Mouse (Mus musculus) midbrain, embryonic 12.5 days (tissue): ENCODE measurements around the gene Medag. TPM values are rescaled to one million over a fixed set of nuclear protein-coding genes. Genes with fewer than 3 reads are reported as not detected.

ENCODE experiments used
- ATAC-seq: fragments of 200-750 bp; cut with Nextera tagmentation; 2 replicates; pipeline ENCODE4 v1.8.0; 2017; ENCODE audit warnings: low read depth, moderate TSS enrichment, moderate library complexity; ENCODE audit not compliant: low FRiP score
- H3K27ac ChIP-seq: fragments of 300-500 bp; sonication (generic); replicated peaks from 2 replicates; pipeline ENCODE4 v1.5.1; 2016; ENCODE audit warnings: mild to moderate bottlenecking
- H3K27me3 ChIP-seq: fragments of 300-500 bp; sonication (generic); 2 replicates; pipeline ENCODE4 v1.6.1; 2016; ENCODE audit warnings: mild to moderate bottlenecking
- H3K36me3 ChIP-seq: fragments of 300-500 bp; sonication (generic); 2 replicates; pipeline ENCODE4 v1.6.1; 2016
- H3K4me1 ChIP-seq: fragments of 300-500 bp; sonication (generic); 2 replicates; pipeline ENCODE4 v1.6.1; 2016
- H3K4me2 ChIP-seq: fragments of 300-500 bp; sonication (generic); replicated peaks from 2 replicates; pipeline ENCODE4 v1.6.1; 2016; ENCODE audit warnings: mild to moderate bottlenecking, moderate library complexity
- H3K4me3 ChIP-seq: fragments of 300-500 bp; sonication (generic); 2 replicates; pipeline ENCODE4 v1.5.1; 2016; ENCODE audit warnings: mild to moderate bottlenecking
- H3K9ac ChIP-seq: fragments of 300-500 bp; sonication (generic); replicated peaks from 2 replicates; pipeline ENCODE4 v1.6.1; 2016; ENCODE audit warnings: mild to moderate bottlenecking, moderate library complexity
- H3K9me3 ChIP-seq: fragments of 300-500 bp; sonication (generic); 2 replicates; pipeline ENCODE4 v1.6.1; 2016; ENCODE audit warnings: mild to moderate bottlenecking
- WGBS: fragments of 180-500 bp; shearing (Covaris S2); methylation state at CpG from one replicate; pipeline ENCODE4 v1.1.7; 2016; 5-methylcytosine and 5-hydroxymethylcytosine counted together
- polyA plus RNA-seq: library from polyadenylated mRNA; unstranded; fragments of >200 nt; fragmentation: Nextera tagmentation; extraction: Ambion mirVana; gene quantifications from 2 replicates; pipeline ENCODE4 v1.2.1, GENCODE M21; 2016

Medag gene
- polyA plus RNA-seq, 1 experiment from 2014 or later = 1.1 TPM

DNA sequence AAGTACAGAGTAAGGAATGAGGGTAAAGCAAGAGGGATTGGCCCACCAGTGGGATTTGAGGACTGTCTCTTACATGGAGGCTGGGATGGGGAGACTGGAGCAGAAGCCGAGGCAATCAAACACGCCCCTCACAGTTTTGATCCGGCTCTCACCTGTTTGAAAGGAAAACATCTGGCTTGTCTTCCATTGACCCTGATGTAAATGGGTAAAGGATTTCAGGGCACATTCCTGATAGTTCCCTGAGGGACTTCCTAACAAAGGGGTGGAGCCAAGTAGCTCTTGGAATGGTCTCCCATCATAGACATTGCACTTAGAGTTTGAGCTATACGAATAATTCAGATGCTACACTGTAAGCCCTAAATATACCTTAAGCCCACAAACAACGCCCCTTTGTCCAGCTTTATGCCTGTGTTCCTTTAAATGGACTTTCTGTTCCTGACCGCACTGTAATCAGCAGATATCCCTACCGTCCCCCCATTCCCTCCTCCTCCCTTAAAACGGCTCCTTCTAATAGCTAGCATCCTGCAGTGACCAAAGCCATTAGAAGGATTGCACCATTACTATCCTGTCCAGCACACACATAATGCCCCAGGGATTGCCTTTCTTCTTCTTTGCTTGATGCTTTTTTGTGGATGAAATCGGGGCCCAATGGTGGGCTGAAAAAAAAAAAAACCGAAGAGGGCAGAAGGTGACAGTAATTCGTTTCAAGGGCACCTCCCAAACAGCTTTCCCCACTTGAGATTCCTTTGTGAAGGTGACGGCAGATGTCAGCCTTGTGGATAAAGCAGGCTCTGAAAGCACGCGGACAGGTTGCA, 36.3 kb upstream of the Medag start:
- H3K27me3 ChIP-seq = peaks cover 10% of the 10 kb centered on the region; the same call in 1 of the 2 replicates
- WGBS = 43% methylated on average over 14 of the region's 14 CpGs
- H3K4me3 ChIP-seq = no peak overlapping the region
- no peak overlapping the region for H3K9ac ChIP-seq
- H3K9me3 ChIP-seq = no peaks in the 10 kb centered on the region
- H3K36me3 ChIP-seq = no peaks in the 10 kb centered on the region
- peak overlapping the region; percentile 25; the same call in 1 of the 2 replicates for H3K4me2 ChIP-seq
- no peak for ATAC-seq
- peaks cover 46% of the 10 kb centered on the region for H3K4me1 ChIP-seq
- peak overlapping the region; percentile 40; the same call in 1 of the 2 replicates for H3K27ac ChIP-seq

GRCm38 (mm10) chr5:149375889-149376212, 35.7 kb upstream of the Medag start:
- Histone ChIP-seq H3K27ac (peak overlapping the region; percentile 40; the same call in 1 of the 2 replicates), H3K9ac (no peak overlapping the region), H3K4me1 (peaks cover 50% of the 10 kb centered on the region), H3K4me3 (no peak overlapping the region), H3K27me3 (peaks cover 10% of the 10 kb centered on the region; the same call in 1 of the 2 replicates), H3K36me3 (no peaks in the 10 kb centered on the region), H3K9me3 (no peaks in the 10 kb centered on the region), H3K4me2 (peak overlapping the region; percentile 25; the same call in 1 of the 2 replicates)
- peak; percentile 51 for ATAC-seq
- WGBS = under 1% methylated on average over 8 of the region's 8 CpGs

GRCm38 (mm10) chr5:149376367-149376766, 35.2 kb upstream of the Medag start:
- no peak overlapping the region for H3K4me2 ChIP-seq
- 0 out of 2 replicates have a peak overlapping the region, but pooled peaks have one; percentile 15 for H3K27ac ChIP-seq
- H3K4me1 ChIP-seq = peaks cover 55% of the 10 kb centered on the region
- 79% methylated on average over 7 of the region's 7 CpGs for WGBS
- no peaks in the 10 kb centered on the region for H3K36me3 ChIP-seq
- no peak for ATAC-seq
- no peak overlapping the region for H3K9ac ChIP-seq
- no peaks in the 10 kb centered on the region for H3K9me3 ChIP-seq
- H3K4me3 ChIP-seq = no peak overlapping the region
- H3K27me3 ChIP-seq = peaks cover 10% of the 10 kb centered on the region; the same call in 1 of the 2 replicates

DNA sequence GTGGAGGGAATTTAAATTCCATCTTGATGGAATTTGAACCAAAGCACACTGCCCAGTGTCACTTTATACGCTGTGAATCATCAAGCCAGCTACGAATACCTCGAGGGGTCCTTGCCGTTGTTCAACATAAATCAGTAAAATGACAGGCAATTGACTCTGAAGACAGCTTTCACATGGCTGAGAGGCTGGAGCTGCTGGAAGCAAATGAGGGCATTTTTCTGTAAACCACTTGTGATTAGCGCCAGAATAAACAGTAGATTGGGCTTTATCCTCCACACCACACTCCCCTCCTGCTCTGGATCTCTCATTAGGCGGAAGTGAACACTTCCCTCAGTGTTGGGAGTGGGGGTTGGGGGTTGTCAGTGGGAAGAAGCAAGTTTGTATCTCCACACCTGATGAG, 34.3 kb upstream of the Medag start:
- no peak overlapping the region for H3K4me3 ChIP-seq
- H3K27me3 ChIP-seq = peaks cover 10% of the 10 kb centered on the region; the same call in 1 of the 2 replicates
- no peak for ATAC-seq
- no peak overlapping the region for H3K9ac ChIP-seq
- no peak overlapping the region for H3K4me2 ChIP-seq
- H3K27ac ChIP-seq = peak overlapping the region; percentile 60; the same call in 1 of the 2 replicates
- peaks cover 57% of the 10 kb centered on the region for H3K4me1 ChIP-seq
- no peaks in the 10 kb centered on the region for H3K9me3 ChIP-seq
- 45% methylated on average over 6 of the region's 6 CpGs for WGBS
- no peaks in the 10 kb centered on the region for H3K36me3 ChIP-seq

DNA sequence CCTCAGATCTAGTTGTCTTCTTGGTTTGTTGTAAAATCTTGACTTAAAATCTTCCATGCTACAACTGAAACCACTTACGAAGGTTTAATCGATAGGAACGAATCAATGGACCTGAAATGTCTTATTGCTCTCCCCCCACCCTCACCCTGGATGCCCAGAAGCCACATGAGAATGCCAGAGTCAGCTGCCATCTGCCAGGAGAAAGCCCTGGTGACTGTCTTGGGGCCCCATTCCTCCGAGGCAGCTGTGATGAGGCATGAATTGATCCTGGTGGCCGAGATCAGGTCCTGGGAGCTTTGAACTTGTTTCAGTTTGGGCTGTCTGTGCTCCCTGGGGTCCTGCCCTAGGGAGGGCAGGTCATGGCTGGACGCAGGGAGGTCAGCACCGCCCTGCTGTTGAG, 33.0 kb upstream of the Medag start:
- ATAC-seq = no peak
- peak overlapping the region; percentile 86; the same call in 1 of the 2 replicates for H3K27ac ChIP-seq
- no peak overlapping the region for H3K4me2 ChIP-seq
- H3K27me3 ChIP-seq = peaks cover 7% of the 10 kb centered on the region; the same call in 1 of the 2 replicates
- no peaks in the 10 kb centered on the region for H3K36me3 ChIP-seq
- H3K9ac ChIP-seq = no peak overlapping the region
- no peak overlapping the region for H3K4me3 ChIP-seq
- peaks cover 57% of the 10 kb centered on the region for H3K4me1 ChIP-seq
- H3K9me3 ChIP-seq = 0 out of 2 replicates have a peak, but pooled peaks cover 9% of the 10 kb centered on the region
- WGBS = 65% methylated on average over 7 of the region's 7 CpGs

DNA sequence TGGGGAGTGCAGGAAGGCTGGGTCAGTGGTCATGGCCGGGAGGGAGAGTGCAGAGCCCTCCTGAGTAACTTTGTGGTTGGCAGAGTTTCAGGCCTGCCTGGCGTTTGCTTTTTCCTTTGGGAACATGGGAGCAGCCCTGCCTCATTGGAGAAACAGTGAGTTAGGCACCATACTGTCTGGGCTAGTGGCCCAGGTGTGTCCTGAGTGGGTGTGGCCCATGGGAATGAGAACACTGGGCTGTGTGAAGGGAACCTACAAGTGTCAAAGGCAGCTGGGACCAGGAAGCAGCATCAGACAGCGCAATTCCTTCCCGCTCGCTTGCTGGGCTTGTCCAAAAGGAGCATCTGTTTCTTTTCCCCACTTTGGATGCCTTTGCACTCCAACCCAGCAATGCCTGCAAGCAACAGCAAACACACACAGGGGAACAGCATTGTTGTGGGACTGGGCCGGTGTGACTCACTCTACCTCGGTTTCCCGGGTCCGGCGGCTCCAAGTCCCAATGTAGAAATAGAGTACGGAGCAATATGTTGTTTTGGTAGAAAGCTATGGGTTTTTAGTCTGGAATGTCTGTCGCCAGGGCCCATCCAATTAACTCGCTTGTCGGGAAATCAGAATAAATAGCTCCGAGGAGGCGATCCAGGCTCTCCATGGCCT, 32.3 kb upstream of the Medag start:
- H3K27ac ChIP-seq = peak overlapping the region; percentile 86
- H3K4me3 ChIP-seq = no peak overlapping the region
- H3K4me1 ChIP-seq = peaks cover 57% of the 10 kb centered on the region
- 0 out of 2 replicates have a peak overlapping the region, but pooled peaks have one; percentile 8 for H3K4me2 ChIP-seq
- peaks cover 7% of the 10 kb centered on the region; the same call in 1 of the 2 replicates for H3K27me3 ChIP-seq
- H3K9me3 ChIP-seq = 0 out of 2 replicates have a peak, but pooled peaks cover 9% of the 10 kb centered on the region
- no peaks in the 10 kb centered on the region for H3K36me3 ChIP-seq
- H3K9ac ChIP-seq = peak overlapping the region; percentile 8; the same call in 1 of the 2 replicates
- no peak for ATAC-seq
- WGBS = 81% methylated on average over 16 of the region's 16 CpGs

DNA sequence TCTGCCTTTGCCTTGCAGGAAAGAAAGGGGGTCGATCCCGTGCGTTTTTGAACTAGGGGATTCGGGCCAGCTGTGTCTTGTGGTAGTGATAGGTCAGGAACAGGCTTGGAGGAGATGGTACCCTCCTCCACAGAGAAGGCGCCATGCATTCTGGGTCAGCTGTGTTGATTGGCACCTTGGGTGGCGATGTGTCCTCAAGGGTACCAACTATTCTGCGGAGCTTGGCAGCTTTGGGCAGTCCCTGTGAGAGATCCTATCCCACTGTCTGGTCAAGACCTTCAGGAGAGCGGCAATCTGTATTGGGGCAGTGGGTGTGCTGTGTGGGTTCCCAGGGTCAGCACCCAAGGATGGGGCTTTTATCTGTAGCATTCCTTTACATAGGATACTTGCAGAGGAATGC, 31.7 kb upstream of the Medag start:
- Histone ChIP-seq H3K27me3 (peaks cover 2% of the 10 kb centered on the region; the same call in 1 of the 2 replicates), H3K9ac (peak overlapping the region; percentile 8; the same call in 1 of the 2 replicates), H3K4me3 (no peak overlapping the region), H3K4me2 (peak overlapping the region; percentile 8; the same call in 1 of the 2 replicates), H3K9me3 (0 out of 2 replicates have a peak, but pooled peaks cover 9% of the 10 kb centered on the region), H3K36me3 (no peaks in the 10 kb centered on the region), H3K27ac (peak overlapping the region; percentile 86), H3K4me1 (peaks cover 55% of the 10 kb centered on the region)
- ATAC-seq = peak; percentile 39
- WGBS = 67% methylated on average over 8 of the region's 8 CpGs

- 0 out of 2 replicates have a peak overlapping the region, but pooled peaks have one; percentile 11 for H3K4me2 ChIP-seq
- peak; percentile 86 for ATAC-seq
- H3K4me3 ChIP-seq = no peak overlapping the region
- H3K9ac ChIP-seq = peak overlapping the region; percentile 8; the same call in 1 of the 2 replicates
- H3K9me3 ChIP-seq = 0 out of 2 replicates have a peak, but pooled peaks cover 9% of the 10 kb centered on the region
- H3K4me1 ChIP-seq = peaks cover 50% of the 10 kb centered on the region
- no peaks in the 10 kb centered on the region for H3K36me3 ChIP-seq
- no peaks in the 10 kb centered on the region for H3K27me3 ChIP-seq
- H3K27ac ChIP-seq = peak overlapping the region; percentile 86
- 8% methylated on average over 8 of the region's 8 CpGs for WGBS
Measured at GRCm38 (mm10) chr5:149380388-149380916, 31.1 kb upstream of the Medag start.

DNA sequence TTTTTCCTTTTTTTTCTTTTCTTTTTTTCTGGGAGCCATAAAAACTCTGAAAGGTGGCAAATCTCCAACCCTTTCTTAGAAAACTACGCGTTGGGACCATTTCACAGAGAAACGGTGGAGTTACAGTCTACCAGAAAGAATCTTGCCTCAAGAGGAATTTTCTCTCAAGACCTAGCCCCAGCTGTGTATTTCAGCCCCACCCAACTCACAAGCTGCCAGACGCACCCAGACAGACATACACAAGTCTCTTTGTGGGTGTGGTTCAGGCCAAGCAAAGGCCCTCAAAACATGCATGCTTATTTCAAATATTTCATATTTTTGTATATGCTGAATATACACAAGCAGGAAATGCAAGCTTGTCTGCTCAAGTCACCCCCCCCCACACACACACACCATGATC, 29.6 kb upstream of the Medag start:
- ATAC-seq = no peak
- no peak overlapping the region for H3K27ac ChIP-seq
- H3K9me3 ChIP-seq = peaks cover 17% of the 10 kb centered on the region; the same call in 1 of the 2 replicates
- H3K36me3 ChIP-seq = no peaks in the 10 kb centered on the region
- H3K27me3 ChIP-seq = no peaks in the 10 kb centered on the region
- H3K9ac ChIP-seq = no peak overlapping the region
- 87% methylated on average over 4 of the region's 4 CpGs for WGBS
- H3K4me1 ChIP-seq = peaks cover 37% of the 10 kb centered on the region
- no peak overlapping the region for H3K4me2 ChIP-seq
- no peak overlapping the region for H3K4me3 ChIP-seq

GRCm38 (mm10) chr5:149382601-149383000, 28.9 kb upstream of the Medag start:
- Histone ChIP-seq H3K9me3 (peaks cover 17% of the 10 kb centered on the region; the same call in 1 of the 2 replicates), H3K27ac (no peak overlapping the region), H3K4me3 (no peak overlapping the region), H3K4me1 (peaks cover 31% of the 10 kb centered on the region), H3K9ac (no peak overlapping the region), H3K36me3 (no peaks in the 10 kb centered on the region), H3K27me3 (no peaks in the 10 kb centered on the region), H3K4me2 (no peak overlapping the region)
- 89% methylated on average over 5 of the region's 5 CpGs for WGBS
- no peak for ATAC-seq

DNA sequence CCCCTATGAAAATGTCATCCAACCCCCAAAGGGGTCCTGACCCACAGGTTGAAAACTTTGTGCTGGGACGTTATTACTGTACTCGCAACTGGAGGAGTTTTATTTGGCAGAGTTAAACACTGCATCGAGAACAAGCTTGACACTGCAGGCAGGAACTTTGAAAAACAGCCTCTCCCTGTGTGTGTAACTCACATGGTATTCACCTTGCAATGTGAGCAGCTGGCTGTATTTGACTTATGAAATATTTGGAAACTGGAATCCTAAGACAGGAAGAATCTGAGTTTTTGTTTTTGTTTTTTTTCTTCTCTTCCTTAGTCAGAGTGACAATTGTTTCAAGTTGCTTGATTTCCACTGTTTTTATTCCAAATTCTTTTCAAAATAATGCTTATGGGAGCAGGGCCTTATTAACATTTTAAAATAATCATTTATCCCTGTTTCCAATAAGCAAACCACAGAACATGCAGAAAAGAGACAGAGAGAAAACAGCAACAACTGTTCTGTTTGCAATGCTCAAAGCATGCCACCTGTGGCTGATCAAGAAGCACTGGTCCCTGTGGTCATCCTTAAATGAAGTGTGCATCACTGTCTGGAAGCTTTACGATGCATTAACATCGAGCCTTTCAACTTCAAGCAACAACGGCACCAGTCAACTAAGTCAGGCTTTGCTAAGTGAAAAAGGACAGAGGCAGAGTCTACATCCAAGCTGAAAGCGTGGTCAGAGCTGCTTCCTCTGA, 26.2 kb upstream of the Medag start:
- H3K4me3 ChIP-seq = no peak overlapping the region
- 0 out of 2 replicates have a peak, but pooled peaks cover 3% of the 10 kb centered on the region for H3K27me3 ChIP-seq
- H3K9ac ChIP-seq = no peak overlapping the region
- peaks cover 17% of the 10 kb centered on the region; the same call in 1 of the 2 replicates for H3K9me3 ChIP-seq
- H3K27ac ChIP-seq = no peak overlapping the region
- no peaks in the 10 kb centered on the region for H3K36me3 ChIP-seq
- H3K4me1 ChIP-seq = peaks cover 15% of the 10 kb centered on the region
- no peak for ATAC-seq
- no peak overlapping the region for H3K4me2 ChIP-seq
- WGBS = 91% methylated on average over 7 of the region's 7 CpGs
